Mouse (Mus musculus): ENCODE results near the gene Cd81.

The Cd81 gene

DNA sequence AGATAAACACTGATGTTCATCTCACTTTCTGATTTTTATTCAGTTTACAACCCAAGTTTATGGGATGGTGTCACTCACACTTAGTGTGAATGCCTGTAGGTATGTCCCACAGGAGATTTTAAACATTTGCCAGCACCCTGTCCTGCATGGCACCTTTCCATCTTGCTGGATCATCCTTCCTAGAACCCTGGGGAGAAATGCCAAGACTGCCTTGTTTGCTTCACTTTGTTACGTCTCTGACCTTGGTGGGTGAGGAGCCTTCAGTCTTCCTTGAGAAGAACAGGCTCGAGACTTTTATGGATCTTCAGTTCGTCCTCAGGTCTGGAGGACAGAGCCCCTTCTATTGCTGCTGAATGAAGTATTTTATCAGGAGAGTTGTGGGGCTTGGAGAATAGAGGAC, 3.2 kb upstream of the Cd81 start:
- DNase-seq (ENCODE audit: extremely low read depth, low read depth, low spot score): no peak

- DNase-seq (ENCODE audit: extremely low read depth, low read depth, low spot score): no peak
Observed at GRCm38 (mm10) chr7:143049841-143050816, 2.4 kb upstream of the Cd81 start.

- no peak for DNase-seq (ENCODE audit: extremely low read depth, low read depth, low spot score)
Observed at GRCm38 (mm10) chr7:143051316-143051715, 1.2 kb upstream of the Cd81 start.

GRCm38 (mm10) chr7:143053008-143053899, 715 bp downstream of the Cd81 start:
- DNase-seq (ENCODE audit: extremely low read depth, low read depth, low spot score): no peak

GRCm38 (mm10) chr7:143053961-143054611, 1.5 kb downstream of the Cd81 start:
- DNase-seq (ENCODE audit: extremely low read depth, low read depth, low spot score): no peak

DNA sequence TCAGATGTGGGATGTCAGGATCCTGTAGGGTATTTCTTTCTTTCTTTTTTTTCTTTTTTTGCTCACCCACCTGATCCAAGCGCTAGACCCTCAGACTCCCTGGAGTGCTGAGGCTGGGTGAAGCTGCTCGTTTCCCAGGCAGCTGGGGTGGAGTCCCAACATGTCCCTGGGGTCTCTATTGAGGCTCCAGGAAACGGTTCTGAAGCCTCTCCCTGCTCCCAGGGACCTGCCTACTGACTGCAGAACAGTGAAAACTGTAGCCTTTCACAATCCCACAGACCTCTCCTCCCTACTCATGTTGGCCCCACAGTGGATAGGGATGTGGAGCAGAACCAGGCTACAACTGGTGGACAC, 2.0 kb downstream of the Cd81 start:
- no peak for DNase-seq (ENCODE audit: extremely low read depth, low read depth, low spot score)

DNA sequence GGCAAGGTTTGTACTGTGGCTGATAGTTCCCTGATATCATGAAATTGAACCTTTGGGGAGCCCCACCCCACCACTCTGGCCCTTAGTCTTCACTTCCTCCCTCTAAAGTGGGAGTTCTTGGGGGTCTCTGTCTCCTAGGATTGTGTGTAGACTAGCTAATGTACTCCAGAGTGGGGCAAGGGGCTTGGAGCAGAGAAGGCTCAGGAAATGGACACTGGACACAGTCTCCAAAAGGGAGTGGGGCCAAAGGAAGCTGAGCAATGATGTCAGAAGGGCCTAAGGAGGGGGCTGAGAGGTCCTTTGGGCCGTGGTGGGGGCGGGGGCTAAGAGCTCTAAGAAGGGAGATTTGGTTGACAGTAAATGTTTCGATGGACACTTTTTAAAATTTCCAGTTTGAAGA, 2.5 kb downstream of the Cd81 start:
- DNase-seq (ENCODE audit: extremely low read depth, low read depth, low spot score): no peak

DNA sequence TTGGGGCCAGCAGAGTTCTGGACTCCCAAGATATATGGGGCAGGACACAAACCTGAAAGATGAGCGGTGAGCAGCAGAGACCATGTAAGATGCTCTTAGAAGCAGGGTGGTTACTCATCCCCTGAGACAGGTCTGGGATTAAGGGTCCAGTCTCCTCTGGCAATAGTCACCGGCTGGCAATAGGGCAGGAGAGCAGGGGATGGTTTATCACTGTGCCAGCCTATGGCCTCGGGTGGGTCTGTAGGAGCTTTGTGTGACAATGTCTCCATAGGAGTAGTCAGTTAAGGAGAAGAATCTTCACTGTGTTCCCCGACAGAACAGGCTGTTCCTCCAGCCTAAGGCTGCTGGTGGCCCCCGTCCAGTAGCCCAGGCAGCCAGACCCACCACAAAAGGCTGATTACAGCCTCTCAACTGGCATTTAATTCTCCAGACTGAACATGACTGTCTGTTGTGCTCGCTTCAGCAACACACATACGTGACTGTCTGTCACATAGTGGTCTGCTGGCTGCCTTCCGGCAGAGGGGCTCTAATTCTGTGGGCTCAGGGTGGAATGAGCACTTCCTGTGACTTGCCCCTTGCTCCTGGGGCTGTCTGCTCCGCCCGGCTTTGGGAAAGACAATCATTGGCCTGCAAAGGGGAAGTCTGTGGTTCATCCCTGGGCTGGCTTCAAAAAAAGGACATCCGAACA, 3.1 kb downstream of the Cd81 start:
- no peak for DNase-seq (ENCODE audit: extremely low read depth, low read depth, low spot score)

DNA sequence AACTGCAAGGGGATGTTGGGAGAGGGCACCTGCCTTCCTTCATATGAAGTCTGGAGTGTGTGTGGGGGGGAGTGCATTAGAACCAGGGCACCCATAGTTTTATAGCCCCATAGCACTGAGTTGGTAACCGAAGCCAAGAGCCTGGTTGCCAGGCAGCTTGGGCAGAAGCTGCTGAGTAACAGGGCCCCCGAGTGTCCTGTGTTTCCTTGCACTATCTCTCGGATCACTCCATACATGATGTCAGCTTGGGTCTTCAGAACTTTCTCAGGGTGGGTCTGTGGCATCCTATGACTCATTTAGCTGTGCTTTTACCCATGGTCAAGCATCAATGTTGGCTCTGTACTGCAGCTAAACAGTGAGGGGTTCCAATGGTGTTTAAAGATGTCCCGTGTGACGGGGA, 4.5 kb downstream of the Cd81 start:
- no peak for DNase-seq (ENCODE audit: extremely low read depth, low read depth, low spot score)

DNA sequence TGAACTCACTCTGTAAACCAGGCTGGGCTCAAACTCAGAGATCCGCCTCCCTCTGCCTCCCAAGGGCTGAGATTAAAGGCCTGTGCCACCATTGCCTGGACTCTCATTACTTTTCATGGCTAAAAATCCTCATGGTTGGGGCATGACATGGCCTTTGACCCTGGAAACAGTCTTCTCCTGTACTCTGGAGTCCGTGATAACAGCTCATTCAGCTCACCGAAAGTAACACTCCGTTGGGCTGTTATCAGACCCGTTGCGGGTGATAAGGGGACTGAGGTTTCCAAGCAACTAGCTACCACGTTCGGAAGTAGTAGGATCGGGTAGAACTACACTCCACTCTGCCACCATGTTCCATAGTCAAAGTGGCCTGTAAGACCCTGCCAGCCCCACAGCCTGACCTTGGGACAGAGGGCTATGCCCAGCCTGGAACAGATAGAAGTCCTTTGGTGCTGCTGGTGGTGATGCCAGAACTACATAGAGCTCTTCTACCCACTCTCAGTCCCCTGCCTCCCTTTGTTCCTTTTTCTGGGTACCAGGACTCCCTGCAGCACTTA, 5.2 kb downstream of the Cd81 start:
- DNase-seq (ENCODE audit: extremely low read depth, low read depth, low spot score): no peak

- DNase-seq (ENCODE audit: extremely low read depth, low read depth, low spot score): no peak
Observed at GRCm38 (mm10) chr7:143058221-143058697, 5.7 kb downstream of the Cd81 start.

- no peak for DNase-seq (ENCODE audit: extremely low read depth, low read depth, low spot score)
Observed at GRCm38 (mm10) chr7:143059202-143059870, 6.8 kb downstream of the Cd81 start.

DNA sequence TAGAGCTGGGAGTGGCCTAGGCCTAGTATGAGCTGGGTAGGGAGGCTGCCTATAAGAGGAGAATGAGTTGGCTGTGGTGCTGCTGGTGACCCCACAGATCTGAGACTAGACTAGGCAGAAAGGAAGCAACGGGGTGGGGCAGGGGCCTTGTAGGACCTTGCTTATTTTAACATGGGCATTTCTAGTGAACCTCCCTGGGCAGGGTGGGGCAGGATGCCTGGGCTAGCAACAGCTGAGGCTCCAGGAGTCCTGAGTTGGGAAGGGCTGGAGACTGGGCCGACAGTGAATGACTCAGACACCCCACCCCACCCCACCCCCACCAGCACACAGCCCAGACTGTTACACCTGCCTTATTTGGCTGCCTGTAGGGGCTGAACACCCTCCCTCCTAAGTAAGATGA, 10.2 kb downstream of the Cd81 start:
- DNase-seq (ENCODE audit: extremely low read depth, low read depth, low spot score): no peak

GRCm38 (mm10) chr7:143064226-143064625, 11.7 kb downstream of the Cd81 start:
- no peak for DNase-seq (ENCODE audit: extremely low read depth, low read depth, low spot score)

DNA sequence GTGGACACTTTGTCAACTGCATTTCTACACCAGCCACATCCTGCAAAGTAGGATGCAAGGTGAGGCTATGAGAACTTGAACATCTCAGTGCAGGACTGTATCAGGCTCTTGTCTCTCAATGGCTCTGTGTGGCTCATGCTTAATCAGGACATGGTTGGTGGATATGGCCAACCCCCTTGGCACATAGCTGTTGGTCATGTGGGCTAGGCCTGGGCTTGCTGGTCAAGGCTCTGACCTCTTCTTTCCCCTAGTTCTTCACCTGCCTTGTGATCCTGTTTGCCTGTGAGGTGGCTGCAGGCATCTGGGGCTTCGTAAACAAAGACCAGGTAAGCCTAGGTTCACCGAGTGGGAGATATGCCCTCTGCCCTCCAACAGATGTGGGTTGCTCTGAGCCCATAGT, 13.2 kb downstream of the Cd81 start:
- no peak for DNase-seq (ENCODE audit: extremely low read depth, low read depth, low spot score)

DNA sequence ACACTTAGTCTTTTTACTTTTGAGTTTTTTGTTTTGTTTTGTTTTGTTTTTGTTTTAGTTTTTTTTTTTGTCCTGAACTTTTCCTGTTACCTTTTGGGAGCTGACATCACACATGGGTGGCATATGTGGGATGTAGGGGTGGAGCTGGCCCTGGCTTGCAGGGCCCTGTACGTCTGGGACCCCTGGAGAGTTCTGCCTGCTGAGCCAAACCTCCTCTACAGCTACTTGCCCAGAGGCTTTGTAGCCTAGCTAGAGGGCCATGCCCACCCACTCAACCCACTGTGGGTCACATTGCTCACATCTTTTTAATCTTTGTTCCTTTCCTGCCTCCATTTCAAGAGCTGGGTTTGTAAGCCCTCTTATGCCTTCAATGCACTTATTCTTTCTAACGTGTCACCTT, 14.9 kb downstream of the Cd81 start:
- no peak for DNase-seq (ENCODE audit: extremely low read depth, low read depth, low spot score)

GRCm38 (mm10) chr7:143067897-143068296, 15.4 kb downstream of the Cd81 start:
- DNase-seq (ENCODE audit: extremely low read depth, low read depth, low spot score): no peak

DNA sequence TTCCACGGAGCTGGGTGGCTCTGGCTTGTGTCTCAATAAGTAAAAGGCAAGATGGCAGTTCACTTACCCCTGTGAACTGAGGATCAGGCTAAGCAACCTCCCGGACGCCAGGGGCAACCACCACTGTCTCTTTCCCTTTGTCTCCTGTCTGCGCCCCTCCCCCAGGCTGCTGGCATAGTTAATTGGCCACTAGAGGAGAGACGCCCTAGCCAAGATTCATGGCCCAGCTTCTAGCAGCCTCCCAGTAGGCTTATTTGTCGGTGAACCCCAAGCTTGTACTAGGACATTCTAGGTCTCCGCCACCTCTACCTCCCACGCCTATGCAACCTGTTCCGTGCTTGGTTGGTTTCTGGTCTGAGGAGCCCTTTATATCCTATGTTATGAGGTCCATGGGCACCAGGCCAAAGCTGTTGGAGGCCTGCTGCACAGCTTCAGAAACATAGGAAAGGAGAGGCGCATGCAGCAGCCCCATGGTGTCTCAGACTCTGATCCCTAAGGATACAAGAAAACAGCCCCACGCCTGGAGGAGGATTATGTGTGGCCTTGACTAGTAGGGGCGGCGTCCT, 15.9 kb downstream of the Cd81 start:
- no peak for DNase-seq (ENCODE audit: extremely low read depth, low read depth, low spot score)

DNA sequence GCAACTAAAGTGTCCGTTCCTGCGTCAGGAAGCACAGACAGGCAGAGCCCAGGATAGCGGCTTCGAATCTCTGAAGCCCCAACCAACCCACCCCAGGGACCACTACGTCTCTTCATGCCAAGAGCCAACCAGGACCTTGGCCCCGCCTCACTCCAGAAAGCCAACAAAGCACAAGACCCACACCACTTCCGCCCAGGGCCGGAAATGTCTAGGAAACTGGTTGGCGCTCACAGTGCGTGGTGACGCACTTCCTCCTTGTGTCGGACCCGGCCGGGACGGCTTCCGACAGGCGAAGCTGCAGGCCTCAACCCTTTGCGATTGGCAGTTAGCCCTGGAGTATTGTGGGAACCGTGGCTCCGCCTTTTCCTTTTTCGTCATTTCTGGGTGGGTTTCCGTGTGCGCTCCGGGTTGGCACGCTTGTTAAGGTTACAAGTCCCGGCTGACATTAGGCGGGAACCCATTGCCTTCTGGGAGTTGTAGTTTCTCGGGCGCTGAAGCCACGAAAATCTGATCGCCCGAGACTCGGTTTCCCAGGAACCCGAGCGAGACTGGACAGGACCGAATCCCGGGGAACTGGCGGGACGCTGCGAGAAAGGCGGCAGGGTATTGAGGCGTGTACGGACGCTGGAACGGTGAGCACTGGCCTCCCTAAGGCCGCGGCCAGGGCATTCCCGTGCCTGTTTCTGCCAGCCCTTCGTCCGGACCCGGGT, 16.5 kb downstream of the Cd81 start, which contains the start of gene Tssc4:
Gene Tssc4, plus strand, starts transcription at position 368 of the 710 bp plus-strand sequence.
- DNase-seq (ENCODE audit: extremely low read depth, low read depth, low spot score): peak; percentile 97
